Mouse (Mus musculus) forebrain, embryonic 14.5 days (tissue): ENCODE measurements around the gene Akr1b8. TPM values are rescaled to one million over a fixed set of nuclear protein-coding genes. Genes with fewer than 3 reads are reported as not detected.
"Not testable (repeated sequence)": the region's sequence is repeated elsewhere in the genome, so short reads cannot be mapped to it uniquely, and the experiment has no call there.

Source experiments
- ATAC-seq: fragments of 200-750 bp; cut with Nextera tagmentation; 2 replicates; pipeline ENCODE4 v1.8.0; 2017; ENCODE audit warnings: mild to moderate bottlenecking, moderate library complexity
- DNase-seq: peaks from one replicate; pipeline ENCODE4 v3.0.0-alpha.2; 2015; ENCODE audit warnings: low spot score
- H3K27ac ChIP-seq: fragments of 300-500 bp; sonication (generic); 2 replicates; pipeline ENCODE4 v1.5.1; 2014; ENCODE audit warnings: low read depth, mild to moderate bottlenecking, control low read depth, low read length, moderate library complexity
- H3K27me3 ChIP-seq: fragments of 300-500 bp; sonication (generic); replicated peaks from 2 replicates; pipeline ENCODE4 v1.6.1; 2014; ENCODE audit warnings: low read length, control low read depth, mixed read lengths; ENCODE audit not compliant: control insufficient read depth, insufficient read depth
- H3K36me3 ChIP-seq: fragments of 300-500 bp; sonication (generic); 2 replicates; pipeline ENCODE4 v1.6.1; 2014; ENCODE audit warnings: low read length, control low read depth; ENCODE audit not compliant: control insufficient read depth, insufficient read depth
- H3K4me1 ChIP-seq: fragments of 300-500 bp; sonication (generic); 2 replicates; pipeline ENCODE4 v1.6.1; 2014; ENCODE audit warnings: antibody characterized with exemption, low read length, control low read depth; ENCODE audit not compliant: control insufficient read depth, insufficient read depth
- H3K4me2 ChIP-seq: fragments of 300-500 bp; sonication (generic); 2 replicates; pipeline ENCODE4 v1.6.1; 2014; ENCODE audit warnings: mild to moderate bottlenecking, control low read depth, low read length
- H3K4me3 ChIP-seq: fragments of 300-500 bp; sonication (generic); 2 replicates; pipeline ENCODE4 v1.5.1; 2014; ENCODE audit warnings: low read depth, low read length, control low read depth
- H3K9ac ChIP-seq: fragments of 300-500 bp; sonication (generic); 2 replicates; pipeline ENCODE4 v1.6.1; 2014; ENCODE audit warnings: mild to moderate bottlenecking, low read length, control low read depth, moderate library complexity
- H3K9me3 ChIP-seq: fragments of 300-500 bp; sonication (generic); replicated peaks from 2 replicates; pipeline ENCODE4 v1.6.1; 2016; ENCODE audit warnings: low read length, control low read depth, mixed read lengths; ENCODE audit not compliant: control insufficient read depth
- WGBS: fragments of 180-500 bp; shearing (Covaris S2); extraction: QIAGEN DNeasy Blood & Tissue Kit; methylation state at CpG from one replicate; pipeline ENCODE4 v1.1.7; 2014; 5-methylcytosine and 5-hydroxymethylcytosine counted together
- polyA plus RNA-seq: library from polyadenylated mRNA; unstranded; fragments of >200 nt; fragmentation: Nextera tagmentation; extraction: Ambion mirVana; gene quantifications from 2 replicates; pipeline ENCODE4 v1.2.1, GENCODE M21; 2014

Akr1b8 gene
- polyA plus RNA-seq, 1 experiment from 2014 or later = 5.1 TPM

DNA sequence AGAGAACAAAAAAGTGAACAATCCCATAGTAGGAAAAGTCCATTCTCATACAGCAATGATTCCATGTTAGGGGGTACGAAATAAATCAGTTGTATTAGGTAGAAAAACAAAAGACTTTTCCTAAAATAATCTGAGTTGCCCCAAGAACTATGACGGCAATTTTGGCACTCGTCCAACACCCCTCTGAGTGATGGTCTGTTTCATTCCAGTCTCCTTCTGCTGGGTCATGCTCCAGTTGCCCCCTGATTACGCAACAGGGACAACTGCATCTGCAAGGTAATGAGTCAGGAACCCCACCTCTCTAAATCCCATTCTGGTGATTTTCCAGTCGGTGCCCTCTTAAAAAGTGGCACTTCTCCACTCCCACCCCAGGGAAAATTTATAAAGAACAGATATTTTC is 35.7 kb upstream of the Akr1b8 start:
- Histone ChIP-seq H3K27me3 (no peaks in the 10 kb centered on the region), H3K4me3 (no peak overlapping the region), H3K36me3 (no peaks in the 10 kb centered on the region; the same call in 1 of the 2 replicates), H3K9ac (no peak overlapping the region), H3K27ac (no peak overlapping the region), H3K4me2 (peak overlapping the region; percentile 88), H3K4me1 (peaks cover 5% of the 10 kb centered on the region; the same call in 1 of the 2 replicates), H3K9me3 (no peaks in the 10 kb centered on the region)
- DNase-seq = peak; percentile 22
- no peak for ATAC-seq
- 56% methylated on average over 5 of the region's 5 CpGs for WGBS

DNA sequence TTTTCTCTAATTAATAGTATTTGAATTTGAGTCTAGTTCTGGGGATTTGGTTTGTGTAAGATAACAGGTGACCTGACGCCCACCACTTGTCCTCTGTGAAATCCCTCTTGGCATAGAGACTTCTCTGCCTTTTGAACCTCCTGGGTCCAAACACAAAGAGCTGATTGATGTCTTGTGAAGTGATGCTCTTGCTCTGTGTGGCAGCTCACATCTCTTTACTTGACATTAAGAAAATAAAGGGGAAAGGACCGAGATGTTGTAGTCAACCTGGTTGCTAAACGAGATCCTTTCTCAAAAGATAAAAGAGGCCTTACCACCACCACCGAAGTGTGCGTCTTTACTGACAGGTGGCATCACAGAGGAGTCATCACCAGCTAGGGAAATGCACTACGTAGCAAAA is 35.3 kb upstream of the Akr1b8 start:
- Histone ChIP-seq H3K4me1 (peaks cover 5% of the 10 kb centered on the region; the same call in 1 of the 2 replicates), H3K9ac (no peak overlapping the region), H3K27me3 (no peaks in the 10 kb centered on the region), H3K4me2 (no peak overlapping the region), H3K4me3 (no peak overlapping the region), H3K27ac (no peak overlapping the region), H3K36me3 (no peaks in the 10 kb centered on the region; the same call in 1 of the 2 replicates), H3K9me3 (no peaks in the 10 kb centered on the region)
- WGBS = 80% methylated on average over 6 of the region's 6 CpGs
- no peak for ATAC-seq
- no peak for DNase-seq

DNA sequence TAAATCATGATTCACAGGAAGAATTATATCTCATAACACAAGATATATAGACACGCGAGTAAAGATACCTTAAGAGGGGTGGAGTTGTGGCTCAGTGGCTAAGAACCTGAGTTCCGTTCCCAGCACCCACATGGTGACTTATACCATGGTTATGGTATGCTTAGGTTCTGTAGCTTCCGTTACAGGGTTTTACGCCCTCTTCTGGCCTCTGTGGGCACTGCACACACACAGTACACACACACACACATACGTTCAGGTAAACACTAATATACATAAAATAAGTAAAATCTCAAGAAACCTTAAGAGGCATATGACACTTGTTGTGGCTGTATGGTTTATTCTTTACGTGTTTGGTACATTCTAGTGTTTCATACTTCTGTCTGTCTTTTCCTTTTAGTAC is 31.8 kb upstream of the Akr1b8 start:
- no peaks in the 10 kb centered on the region for H3K27me3 ChIP-seq
- WGBS = 93% methylated on average over 7 of the region's 7 CpGs
- no peaks in the 10 kb centered on the region for H3K36me3 ChIP-seq
- no peak for DNase-seq
- H3K9me3 ChIP-seq = no peaks in the 10 kb centered on the region
- no peak overlapping the region for H3K9ac ChIP-seq
- H3K4me1 ChIP-seq = no peaks in the 10 kb centered on the region
- H3K4me2 ChIP-seq = no peak overlapping the region
- no peak overlapping the region for H3K27ac ChIP-seq
- no peak for ATAC-seq
- no peak overlapping the region for H3K4me3 ChIP-seq

DNA sequence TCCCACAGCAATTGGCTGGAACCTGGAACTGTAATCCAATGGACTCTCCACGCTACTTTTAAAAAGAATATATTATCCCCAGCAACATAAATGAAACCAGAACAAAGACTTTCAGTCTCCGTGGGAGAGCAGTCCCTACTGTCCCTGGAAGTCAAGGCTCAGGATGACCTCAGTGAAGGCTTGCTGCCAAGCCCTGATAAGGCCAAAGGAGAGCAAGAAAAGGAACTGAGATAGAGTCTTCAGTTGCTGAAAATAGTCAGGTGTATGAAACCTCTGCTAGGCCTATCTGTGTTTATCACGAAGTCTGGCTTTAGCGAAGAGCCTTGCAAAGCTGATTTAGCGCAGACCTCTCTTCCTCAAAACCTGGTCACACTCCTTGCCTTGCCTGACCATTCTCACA is 22.5 kb upstream of the Akr1b8 start:
- DNase-seq (no peak), ATAC-seq (no peak)
- Histone ChIP-seq H3K9me3 (no peaks in the 10 kb centered on the region), H3K4me3 (no peak overlapping the region), H3K4me1 (no peaks in the 10 kb centered on the region), H3K9ac (no peak overlapping the region), H3K4me2 (no peak overlapping the region), H3K27ac (no peak overlapping the region), H3K27me3 (no peaks in the 10 kb centered on the region), H3K36me3 (no peaks in the 10 kb centered on the region)
- WGBS = 88% methylated on average over 5 of the region's 5 CpGs

DNA sequence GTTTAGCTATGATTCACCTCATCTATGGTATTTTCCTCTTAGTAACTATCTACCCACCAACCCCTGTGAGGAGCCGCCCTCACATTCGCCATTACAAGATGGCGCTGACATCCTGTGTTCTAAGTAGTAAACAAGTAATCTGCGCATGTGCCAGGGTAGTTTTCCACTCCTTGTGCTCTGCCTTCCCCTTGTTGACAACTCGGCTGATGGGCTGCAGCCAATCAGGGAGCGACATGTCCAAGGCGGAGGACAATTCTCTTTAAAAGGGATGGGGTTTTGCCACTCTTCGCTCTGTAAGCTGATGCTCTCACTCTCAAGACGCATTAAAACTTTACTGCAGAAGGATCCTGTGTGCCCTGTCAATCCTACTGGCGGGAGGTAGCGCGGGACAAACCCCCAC is 22.1 kb upstream of the Akr1b8 start:
- not testable (repeated sequence) for H3K36me3 ChIP-seq, DNase-seq, H3K27me3 ChIP-seq, H3K9ac ChIP-seq, ATAC-seq, H3K4me3 ChIP-seq, H3K4me2 ChIP-seq, H3K9me3 ChIP-seq, H3K27ac ChIP-seq, H3K4me1 ChIP-seq
- 84% methylated on average over 12 of the region's 12 CpGs for WGBS

DNA sequence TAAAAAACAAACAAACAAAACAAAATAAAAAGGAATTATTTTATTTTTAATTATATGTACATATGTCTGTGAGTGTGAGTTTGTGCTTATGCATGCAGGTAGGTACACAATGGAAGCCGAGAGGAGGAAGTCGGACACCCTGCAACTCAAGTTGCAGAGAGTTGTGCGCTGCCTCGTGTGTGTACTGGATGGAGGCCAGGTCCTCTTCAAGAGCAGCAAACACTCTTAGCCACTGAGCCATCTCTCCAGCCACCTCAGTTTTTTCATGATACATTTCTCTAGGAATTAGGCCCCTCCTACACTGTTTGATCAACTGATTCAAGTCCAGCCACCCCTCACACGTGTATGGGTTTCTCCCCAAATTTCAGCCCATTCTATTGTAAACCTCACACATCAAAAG is 19.2 kb upstream of the Akr1b8 start:
- Histone ChIP-seq H3K9me3 (no peaks in the 10 kb centered on the region), H3K9ac (no peak overlapping the region), H3K27ac (no peak overlapping the region), H3K4me3 (no peak overlapping the region), H3K27me3 (no peaks in the 10 kb centered on the region), H3K4me2 (no peak overlapping the region), H3K4me1 (no peaks in the 10 kb centered on the region), H3K36me3 (no peaks in the 10 kb centered on the region)
- DNase-seq = no peak
- 86% methylated on average over 5 of the region's 5 CpGs for WGBS
- no peak for ATAC-seq

DNA sequence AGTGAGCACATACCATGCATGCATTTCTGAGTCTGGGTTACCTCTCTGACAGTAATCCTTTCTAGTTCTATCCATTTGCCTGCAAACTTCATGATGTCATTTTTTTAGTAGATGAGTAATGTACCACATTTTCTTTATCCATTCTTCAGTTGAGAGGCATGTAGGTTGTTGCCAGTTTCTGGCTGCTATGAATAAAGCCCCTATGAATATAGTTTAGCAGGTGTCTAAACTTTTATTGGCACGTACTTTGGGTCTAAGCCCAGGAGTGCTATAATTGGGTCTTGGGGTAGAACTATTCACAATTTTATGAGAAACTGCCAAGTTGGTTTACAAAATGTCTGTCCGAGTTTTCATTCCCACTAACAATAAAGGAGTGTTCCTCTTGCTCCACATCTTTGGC is 16.1 kb upstream of the Akr1b8 start:
- H3K9ac ChIP-seq = no peak overlapping the region
- H3K27me3 ChIP-seq = no peaks in the 10 kb centered on the region
- H3K9me3 ChIP-seq = no peaks in the 10 kb centered on the region
- 65% methylated on average over 2 of the region's 2 CpGs for WGBS
- no peak for ATAC-seq
- no peaks in the 10 kb centered on the region for H3K36me3 ChIP-seq
- H3K27ac ChIP-seq = no peak overlapping the region
- H3K4me2 ChIP-seq = no peak overlapping the region
- no peaks in the 10 kb centered on the region for H3K4me1 ChIP-seq
- peak; percentile 15 for DNase-seq
- no peak overlapping the region for H3K4me3 ChIP-seq

DNA sequence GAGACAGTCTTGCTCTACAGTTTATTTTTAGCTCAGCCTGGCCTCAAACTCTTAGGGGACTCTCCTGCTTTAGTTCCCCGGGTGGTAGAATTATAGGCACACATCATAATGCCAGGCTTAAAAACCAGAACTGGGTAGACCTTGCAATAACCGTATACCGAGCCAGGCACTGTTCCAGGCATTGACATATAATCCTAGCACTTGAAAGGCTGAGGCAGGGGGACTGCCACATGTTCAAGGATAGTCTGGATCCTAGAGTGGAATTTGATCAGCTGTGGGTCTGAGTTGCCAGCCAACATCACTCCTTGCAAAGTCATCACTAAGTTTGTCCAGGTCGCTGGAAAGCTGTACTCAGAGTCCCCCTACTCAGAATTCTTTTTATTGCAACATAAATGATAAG is 11.9 kb upstream of the Akr1b8 start:
- no peak overlapping the region for H3K4me3 ChIP-seq
- H3K36me3 ChIP-seq = no peaks in the 10 kb centered on the region
- H3K9me3 ChIP-seq = no peaks in the 10 kb centered on the region
- H3K27ac ChIP-seq = no peak overlapping the region
- H3K27me3 ChIP-seq = no peaks in the 10 kb centered on the region
- no peaks in the 10 kb centered on the region for H3K4me1 ChIP-seq
- H3K9ac ChIP-seq = no peak overlapping the region
- H3K4me2 ChIP-seq = no peak overlapping the region
- DNase-seq = no peak
- ATAC-seq = no peak
- WGBS = 90% methylated on average over 4 of the region's 4 CpGs

DNA sequence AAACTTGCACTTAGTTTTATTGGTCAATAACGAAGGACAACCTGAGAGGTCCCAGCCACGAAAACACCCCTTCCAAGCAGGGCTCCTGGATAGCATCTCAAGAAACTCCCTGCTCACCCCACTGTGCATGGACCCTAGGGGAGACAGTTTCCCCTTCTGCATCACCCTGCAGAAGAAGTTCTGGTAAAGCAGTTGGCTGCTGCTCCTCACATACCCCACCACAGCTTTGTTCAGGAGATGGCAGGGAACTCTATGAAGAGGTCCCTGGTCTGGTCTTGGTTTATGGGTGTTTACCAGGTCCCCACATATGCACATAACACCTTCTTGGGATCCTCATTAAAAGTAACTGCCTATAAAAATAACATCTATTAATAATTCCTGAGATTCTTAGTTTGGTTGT is 11.4 kb upstream of the Akr1b8 start:
- no peak overlapping the region for H3K27ac ChIP-seq

More for the DNA sequence above, 11.4 kb upstream of the Akr1b8 start:
- DNase-seq (no peak), ATAC-seq (no peak)
- Histone ChIP-seq H3K4me1 (no peaks in the 10 kb centered on the region), H3K9ac (no peak overlapping the region), H3K36me3 (no peaks in the 10 kb centered on the region), H3K27me3 (no peaks in the 10 kb centered on the region), H3K9me3 (no peaks in the 10 kb centered on the region), H3K4me3 (no peak overlapping the region), H3K4me2 (no peak overlapping the region)
- 86% methylated on average over 2 of the region's 2 CpGs for WGBS
